Comparison of ENCODE assay signal across 8 mouse cellular contexts in the genomic region with DNA sequence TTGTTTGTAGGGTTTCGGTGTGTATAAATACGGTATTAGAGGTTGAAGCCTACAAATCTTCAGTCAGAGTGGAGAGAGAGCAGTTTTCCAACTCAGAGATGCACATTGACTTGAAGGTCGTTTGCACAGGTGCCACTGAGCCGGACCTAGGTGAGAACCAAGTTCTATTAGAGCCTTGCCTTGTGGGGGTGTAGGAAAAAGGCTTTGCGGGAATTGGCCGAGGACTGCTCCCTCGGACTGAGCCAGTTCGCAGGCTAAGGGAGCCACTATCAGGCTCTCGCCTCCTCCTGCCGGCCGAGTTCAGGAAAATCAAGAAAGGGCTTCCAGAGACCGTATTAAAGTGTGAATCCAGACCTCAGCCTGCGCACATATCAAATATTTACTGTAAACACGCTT. TPM values are rescaled to one million over a fixed set of nuclear protein-coding genes. Genes with fewer than 3 reads are reported as not detected.
DNase-seq lines count a peak whose midpoint lies in the region; ATAC-seq and TF ChIP-seq lines count a peak whose summit lies in the region.

No protein-coding gene starts in this region.

- no peak overlapping the region for H3K27ac ChIP-seq in layer of hippocampus, adult 2 months
- no peak overlapping the region for H3K27ac ChIP-seq in embryonic facial prominence, embryonic 13.5 days
- H3K27ac ChIP-seq in midbrain, embryonic 16.5 days (ENCODE audit: low read length): no peak overlapping the region

- H3K27me3 ChIP-seq in embryonic facial prominence, embryonic 13.5 days: peaks cover 100% of the 10 kb centered on the region
- peaks cover 91% of the 10 kb centered on the region for H3K27me3 ChIP-seq in midbrain, embryonic 16.5 days (ENCODE audit: control insufficient read depth, insufficient read depth, low read depth, low read length)

- H3K4me1 ChIP-seq in embryonic facial prominence, embryonic 13.5 days: peaks cover 19% of the 10 kb centered on the region
- H3K4me1 ChIP-seq in midbrain, embryonic 16.5 days (ENCODE audit: control insufficient read depth, insufficient read depth, low read length): peaks cover 12% of the 10 kb centered on the region

- no peak overlapping the region for H3K9ac ChIP-seq in embryonic facial prominence, embryonic 13.5 days
- no peak overlapping the region for H3K9ac ChIP-seq in midbrain, embryonic 16.5 days (ENCODE audit: low read depth, low read length)

- WGBS in embryonic facial prominence, embryonic 13.5 days: 0% methylated on average over 14 of the region's 14 CpGs
- under 1% methylated on average over 14 of the region's 14 CpGs for whole genome bisulfite sequencing in midbrain, embryonic 16.5 days

- no peak for DNase-seq in layer of hippocampus, adult 2 months (ENCODE audit: low spot score in 2 of 2)
- no peak for DNase-seq in layer of hippocampus, postnatal 14 days (ENCODE audit: low spot score in 2 of 2)
- peak; percentile 7 to 52 for DNase-seq in kidney, postnatal 36 days
- no peak for DNase-seq in spleen, adult 18-20 months
- DNase-seq in layer of hippocampus, adult 8-10 months (ENCODE audit: low spot score in 2 of 2): no peak
- no peak for DNase-seq in layer of hippocampus, postnatal 10 days (ENCODE audit: low spot score in 2 of 2)

- no peaks in the 10 kb centered on the region for H3K9me3 ChIP-seq in embryonic facial prominence, embryonic 13.5 days
- no peaks in the 10 kb centered on the region for H3K9me3 ChIP-seq in midbrain, embryonic 16.5 days (replicated peaks; ENCODE audit: control insufficient read depth, low read length, poor library complexity, severe bottlenecking)

- 0 out of 2 replicates have a peak overlapping the region, but pooled peaks have one; percentile 9 for H3K4me2 ChIP-seq in embryonic facial prominence, embryonic 13.5 days
- H3K4me2 ChIP-seq in midbrain, embryonic 16.5 days (ENCODE audit: low read length): no peak overlapping the region

- ATAC-seq in embryonic facial prominence, embryonic 13.5 days (ENCODE audit: insufficient number of reproducible peaks, insufficient read depth, low FRiP score, low TSS enrichment, low read depth): no peak
- ATAC-seq in midbrain, embryonic 16.5 days: peak; percentile 55; the same call in 1 of the 2 replicates

- no peak overlapping the region for H3K4me3 ChIP-seq in layer of hippocampus, adult 2 months
- H3K4me3 ChIP-seq in embryonic facial prominence, embryonic 13.5 days: no peak overlapping the region
- H3K4me3 ChIP-seq in midbrain, embryonic 16.5 days (ENCODE audit: low read depth, low read length): no peak overlapping the region

- TF ChIP-seq CTCF in layer of hippocampus, adult 2 months (conservative IDR thresholded peaks at IDR 0.05): peak; percentile 62

- H3K36me3 ChIP-seq in embryonic facial prominence, embryonic 13.5 days: no peaks in the 10 kb centered on the region
- H3K36me3 ChIP-seq in midbrain, embryonic 16.5 days (ENCODE audit: control insufficient read depth, insufficient read depth, low read length): no peaks in the 10 kb centered on the region

RNA-seq across cellular contexts. Expression of gene Mnx1, which starts 0.9 kb away (rescaled TPM):
- total RNA-seq in layer of hippocampus, adult 2 months (2021): not detected
- total RNA-seq in layer of hippocampus, postnatal 14 days (2021): not detected
- polyA plus RNA-seq in embryonic facial prominence, embryonic 13.5 days (2015; fragmentation: Nextera tagmentation; extraction: Ambion mirVana): not detected in 2 replicates
- polyA plus RNA-seq in midbrain, embryonic 16.5 days (2015; fragmentation: Nextera tagmentation; extraction: Ambion mirVana): not detected in 2 replicates
- total RNA-seq in layer of hippocampus, adult 8-10 months (2022): under 1 TPM in 1 of 4 experiments, not detected in 3; 0.26 TPM
- not detected for total RNA-seq in layer of hippocampus, postnatal 10 days (2021)

RNA-seq across cellular contexts. Expression of gene Nom1, which starts 44.7 kb away (rescaled TPM):
- total RNA-seq in layer of hippocampus, adult 2 months (2021): 10 to 100 TPM; 22.1 to 25.8 TPM
- 10 to 100 TPM; 14.2 to 17.4 TPM for total RNA-seq in layer of hippocampus, postnatal 14 days (2021)
- 27.9 and 28.0 TPM in 2 replicates for polyA plus RNA-seq in embryonic facial prominence, embryonic 13.5 days (2015; fragmentation: Nextera tagmentation; extraction: Ambion mirVana)
- 21.1 and 21.3 TPM in 2 replicates for polyA plus RNA-seq in midbrain, embryonic 16.5 days (2015; fragmentation: Nextera tagmentation; extraction: Ambion mirVana)
- total RNA-seq in layer of hippocampus, adult 8-10 months (2022): 10 to 100 TPM; 24.0 to 26.5 (median 24.8) TPM
- total RNA-seq in layer of hippocampus, postnatal 10 days (2021): 10 to 100 TPM; 22.2 to 22.7 TPM

Comparison
In these comparisons a context has a peak if more than half of its experiments do, and no peak if none do; other contexts are left out.
1. DNase-seq: peak in kidney, postnatal 36 days (2 of 2); none in layer of hippocampus, adult 2 months (0 of 2), layer of hippocampus, postnatal 14 days (0 of 2), spleen, adult 18-20 months (0 of 2), layer of hippocampus, adult 8-10 months (0 of 2) and layer of hippocampus, postnatal 10 days (0 of 2).